Mouse (Mus musculus): ENCODE measurements at regions not wholly inside any gene's neighbourhood (a gene's known extent, or its start where the extent isn't known, plus 50 kb on each side); places are given as distances from the start of the nearest gene placed in this dataset.

- no peak for TF ChIP-seq GATA1 (IDR thresholded peaks at IDR 0.05; ENCODE audit: borderline replicate concordance, low read length)
- TF ChIP-seq FLI1 (IDR thresholded peaks at IDR 0.05; ENCODE audit: low read length) = no peak
Measured at GRCm38 (mm10) chr1:127079012-127079411, 125.8 kb upstream of the Mgat5 start.
